Mouse (Mus musculus) granulocyte monocyte progenitor cell, adult 5-6 weeks (primary cell): ENCODE data around the gene 4430402I18Rik. TPM values are rescaled to one million over a fixed set of nuclear protein-coding genes. Genes with fewer than 3 reads are reported as not detected.
A peak's percentile ranks its signal among the peaks of the same experiment; 100 is the strongest.
"Not testable (repeated sequence)": the region's sequence is repeated elsewhere in the genome, so short reads cannot be mapped to it uniquely, and the experiment has no call there.

Experiments
- ATAC-seq: replicated peaks from 2 replicates; pipeline ENCODE4 v1.8.0; 2016; ENCODE audit warnings: mild to moderate bottlenecking, moderate TSS enrichment, inconsistent platforms; ENCODE audit not compliant: poor library complexity, severe bottlenecking
- total RNA-seq, 2 experiments: library from RNA; stranded (forward) in 1 of 2; stranded (reverse) in 1 of 2; fragments of 200-712, 200-1000 nt in 1 of 2; fragments of >200 nt in 1 of 2; fragmentation: Nextera tagmentation in 1 of 2; gene quantifications; 2 replicates each; pipeline ENCODE4 v1.2.3; 2014 to 2017

Gene 4430402I18Rik
- total RNA-seq (2014; fragmentation: Nextera tagmentation): not detected in 2 replicates
- 0.72 TPM in 1 of 2 replicates, not detected in the other for total RNA-seq (2017)

DNA sequence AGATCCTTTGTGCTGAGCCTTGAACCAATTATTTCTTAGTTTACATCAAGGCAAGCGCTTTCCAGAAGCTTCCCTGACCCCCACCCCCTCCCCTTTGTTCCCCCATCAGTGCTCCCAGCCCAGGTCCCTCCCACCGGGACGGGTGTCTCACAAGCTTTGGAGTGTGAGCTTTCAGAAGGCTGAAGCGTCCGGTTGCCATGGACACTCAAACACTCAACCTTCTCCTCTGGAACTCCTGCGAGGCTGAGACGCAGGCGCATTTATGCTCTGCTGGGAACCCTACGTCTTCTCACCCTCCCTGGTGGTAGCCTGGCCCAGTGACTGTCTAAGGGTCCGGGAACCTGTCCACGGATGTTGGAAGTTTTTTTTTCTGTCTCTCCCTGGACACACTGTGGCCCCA lies at the start of gene 4430402I18Rik:
4430402I18Rik (minus strand) TSS at position 149 of the 400 bp plus-strand sequence.
- ATAC-seq: no peak

DNA sequence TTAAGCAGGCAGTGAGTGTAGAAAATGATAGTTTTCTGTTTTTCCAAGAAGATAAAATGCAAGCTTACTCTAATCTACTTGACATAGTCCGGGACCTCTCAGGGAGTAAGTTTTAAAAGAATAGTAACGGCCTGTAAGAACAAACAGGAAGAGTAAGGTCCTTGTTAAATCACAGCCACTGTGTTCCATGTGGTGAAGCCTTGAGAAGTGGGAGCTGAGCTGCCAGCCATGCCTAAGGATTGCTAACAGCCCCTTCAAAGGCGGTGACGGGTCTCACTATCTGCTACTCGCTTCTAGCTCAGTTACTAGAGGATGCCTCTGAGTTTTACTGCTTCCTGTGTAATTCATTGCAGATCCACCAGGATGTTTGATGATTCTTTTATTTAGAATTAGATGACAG lies 49.2 kb upstream of the 4430402I18Rik start:
- no peak for ATAC-seq

DNA sequence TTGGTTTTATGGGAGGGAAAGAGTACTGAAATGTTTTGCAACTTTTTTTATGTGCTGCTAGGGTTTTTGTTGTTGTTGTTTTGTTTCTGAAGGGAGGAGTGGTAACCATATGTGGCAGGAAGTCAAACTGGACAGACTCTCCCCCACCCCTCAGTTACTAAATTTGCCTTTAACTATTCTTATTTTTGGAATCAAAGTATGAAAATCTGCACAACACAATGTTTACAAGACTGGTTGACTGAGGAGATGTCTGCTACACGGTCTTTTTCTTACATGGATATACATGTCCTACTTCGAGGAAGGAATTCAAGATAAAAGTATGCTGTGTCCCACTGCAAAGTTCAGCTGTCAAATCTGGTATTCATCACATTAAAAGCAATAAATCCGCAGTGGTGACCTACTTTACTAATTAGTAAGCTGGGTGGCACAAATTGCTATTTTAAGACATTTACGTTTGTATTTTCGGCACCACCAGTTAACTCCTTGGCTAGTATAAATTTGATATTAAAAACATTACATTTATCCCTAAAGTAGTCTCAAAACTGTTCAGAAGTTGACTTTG lies 48.7 kb upstream of the 4430402I18Rik start:
- ATAC-seq: no peak

- ATAC-seq: no peak
These were observed 48.0 kb upstream of the 4430402I18Rik start for GRCm38 (mm10) chr19:29015410-29016203.

DNA sequence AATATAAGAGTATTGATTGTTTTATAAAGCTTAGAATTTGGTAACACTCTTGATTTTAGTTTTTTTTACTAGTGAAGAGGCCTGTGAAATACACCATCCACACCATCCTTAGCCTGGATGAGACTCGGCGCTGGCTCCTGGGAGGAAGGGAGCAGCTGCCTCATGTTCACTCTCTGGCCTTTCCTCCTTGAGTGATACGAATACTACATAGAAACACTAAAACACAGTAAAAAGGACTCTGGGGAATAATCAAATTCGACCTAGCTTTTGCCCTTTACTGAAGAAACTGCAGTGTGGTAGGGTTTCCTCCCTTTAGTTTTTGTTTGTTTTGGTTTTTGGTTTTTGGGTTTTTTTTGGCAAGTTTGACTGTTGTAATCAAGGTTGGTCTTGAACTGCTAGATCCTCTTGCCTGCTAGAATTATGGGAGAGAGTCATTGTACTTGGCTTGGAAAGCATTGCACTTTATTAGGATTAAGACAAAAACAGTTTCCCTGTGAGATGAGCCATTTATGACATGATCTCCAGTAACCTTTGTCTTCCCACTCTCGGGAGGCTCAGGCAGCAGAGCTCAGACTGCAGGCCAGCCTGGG lies 47.0 kb upstream of the 4430402I18Rik start:
- no peak for ATAC-seq

DNA sequence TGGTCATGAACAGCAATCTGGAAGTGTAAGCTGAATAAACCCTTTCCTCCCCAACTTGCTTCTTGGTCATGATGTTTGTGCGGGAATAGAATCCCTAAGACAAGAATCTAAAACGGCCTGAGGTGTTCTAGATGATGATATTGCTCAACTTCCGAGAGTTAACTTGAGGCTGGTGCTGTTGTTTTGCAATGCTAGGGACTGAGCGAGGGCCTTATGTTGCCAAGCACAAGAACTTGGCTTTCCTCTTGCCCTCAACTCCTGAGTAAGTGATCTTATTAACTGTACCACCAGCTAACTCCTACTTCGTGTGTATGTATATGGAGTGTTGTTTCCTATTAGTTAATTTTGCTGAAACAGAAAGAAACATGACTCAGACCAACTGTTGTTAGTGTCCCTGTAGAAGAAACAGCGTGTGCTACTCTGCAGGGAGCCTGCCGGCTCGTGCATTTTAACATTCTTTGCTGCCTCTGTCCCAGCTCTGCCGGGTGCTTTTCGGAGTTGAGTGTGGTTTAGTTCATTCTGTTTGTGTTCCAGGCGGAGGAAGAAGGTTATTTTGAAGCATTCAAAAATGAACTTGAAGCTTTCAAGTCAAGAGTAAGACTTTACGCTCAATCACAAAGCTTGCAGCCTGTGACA lies 43.9 kb upstream of the 4430402I18Rik start:
- ATAC-seq: peak; percentile 62; the same call in 1 of the 2 replicates

DNA sequence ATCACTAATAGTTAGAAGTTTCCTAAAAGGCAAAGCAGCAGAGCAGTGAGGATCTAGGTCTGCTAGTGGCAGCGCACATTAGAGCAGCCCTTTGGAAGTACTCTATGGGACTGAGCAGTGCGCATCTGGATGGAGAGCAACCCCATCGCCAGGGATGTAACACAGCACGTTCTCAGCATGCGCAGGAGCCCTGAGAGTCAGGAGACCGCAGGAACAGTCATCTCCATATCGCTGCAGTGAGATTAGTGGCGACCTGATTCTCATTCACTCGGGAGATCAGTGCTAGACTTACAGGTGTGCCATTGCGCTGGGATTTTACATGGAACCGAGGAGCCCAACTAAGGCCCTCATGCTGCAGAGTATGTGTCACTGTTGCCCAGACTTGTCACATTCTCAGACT lies 41.4 kb upstream of the 4430402I18Rik start:
- no peak for ATAC-seq

- ATAC-seq: no peak
These were observed 40.6 kb upstream of the 4430402I18Rik start for GRCm38 (mm10) chr19:29008069-29008706.

DNA sequence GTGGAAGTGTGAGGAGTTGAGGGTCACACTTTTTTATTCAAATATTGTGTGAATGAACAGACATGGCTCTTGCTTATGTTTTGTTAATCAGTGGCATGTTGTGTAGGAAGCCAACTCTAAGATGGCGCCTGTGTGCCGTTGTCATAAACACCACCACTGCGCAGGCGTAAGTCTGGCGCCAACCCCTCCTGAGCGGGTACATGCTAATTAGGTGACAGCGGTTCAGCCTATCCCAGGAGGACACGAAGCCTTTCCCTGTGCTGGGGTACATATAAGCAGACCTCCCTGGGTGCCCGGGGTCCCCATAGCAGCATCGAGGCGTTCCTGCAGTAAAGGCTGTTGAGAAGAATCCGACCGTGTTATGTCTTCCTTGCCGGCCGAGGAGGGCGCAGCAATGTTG lies 32.7 kb upstream of the 4430402I18Rik start:
- not testable (repeated sequence) for ATAC-seq

- ATAC-seq: no peak
These were observed 30.5 kb upstream of the 4430402I18Rik start for GRCm38 (mm10) chr19:28997976-28998630.

- ATAC-seq: 0 out of 2 replicates have a peak, but pooled peaks have one; percentile 34
These were observed 27.8 kb upstream of the 4430402I18Rik start for GRCm38 (mm10) chr19:28995366-28995765.

DNA sequence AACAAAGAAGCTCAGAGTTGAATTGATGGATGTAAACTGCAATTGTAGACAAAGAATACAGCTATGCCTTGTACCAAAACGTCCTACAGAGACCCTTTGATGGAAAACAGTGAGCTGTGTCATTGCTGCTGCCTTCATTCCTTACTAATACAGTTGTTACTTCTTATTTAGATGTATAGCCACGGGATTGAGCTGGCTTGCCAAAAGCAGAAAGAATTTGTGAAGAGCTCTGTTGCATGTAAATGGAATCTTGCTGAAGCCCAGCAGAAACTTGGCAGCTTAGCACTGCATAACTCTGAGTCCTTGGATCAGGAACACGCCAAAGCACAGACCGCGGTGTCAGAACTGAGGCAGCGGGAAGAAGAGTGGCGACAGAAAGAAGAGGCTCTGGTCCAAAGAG lies 27.3 kb upstream of the 4430402I18Rik start:
- ATAC-seq: no peak

DNA sequence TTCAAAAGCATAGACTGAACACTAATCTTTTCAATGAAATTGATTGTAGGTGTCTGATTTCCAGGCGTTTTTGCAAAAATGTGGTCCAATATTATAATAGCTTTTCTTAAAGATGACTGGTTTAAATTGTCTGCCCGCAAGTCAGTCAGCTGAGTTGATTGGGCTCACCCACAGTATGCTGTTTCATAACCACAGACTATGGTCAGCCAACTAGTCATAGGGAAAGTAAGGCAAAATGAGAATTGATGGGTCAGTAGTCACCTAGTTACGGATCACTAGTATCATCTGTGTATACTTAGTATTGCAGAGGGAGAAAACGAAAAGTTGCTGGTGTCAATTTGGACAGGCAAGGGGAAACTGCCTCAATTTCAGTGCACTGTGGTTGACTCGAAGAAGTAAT lies 23.8 kb upstream of the 4430402I18Rik start:
- no peak for ATAC-seq

- ATAC-seq: peak; percentile 7
These were observed 23.1 kb upstream of the 4430402I18Rik start for GRCm38 (mm10) chr19:28990590-28991221.

- peak; percentile 96 for ATAC-seq
These were observed 22.6 kb upstream of the 4430402I18Rik start, which contains the start of gene Cdc37l1 for GRCm38 (mm10) chr19:28990194-28990589. Gene Cdc37l1, plus strand, starts transcription at chr19:28990352.

DNA sequence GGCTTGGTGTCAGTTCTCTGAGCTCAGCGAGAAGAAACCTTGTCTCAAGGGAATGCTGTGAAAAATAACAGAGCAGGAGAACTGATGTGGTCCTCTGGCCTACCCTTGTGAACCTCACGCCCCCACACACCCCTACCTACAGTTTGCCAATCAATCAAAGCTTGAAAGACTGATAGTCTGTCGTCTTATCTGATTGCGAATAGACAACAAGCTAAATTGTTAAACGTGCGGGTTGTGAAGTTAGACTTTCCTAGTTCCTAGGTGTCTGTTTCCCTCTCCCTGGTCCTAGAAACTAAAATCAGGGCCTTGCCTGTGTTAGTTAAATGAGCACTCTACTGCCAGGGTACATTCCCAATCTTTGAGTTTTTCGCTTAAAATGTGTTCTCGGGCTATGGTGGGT lies 21.9 kb upstream of the 4430402I18Rik start:
- ATAC-seq: no peak

DNA sequence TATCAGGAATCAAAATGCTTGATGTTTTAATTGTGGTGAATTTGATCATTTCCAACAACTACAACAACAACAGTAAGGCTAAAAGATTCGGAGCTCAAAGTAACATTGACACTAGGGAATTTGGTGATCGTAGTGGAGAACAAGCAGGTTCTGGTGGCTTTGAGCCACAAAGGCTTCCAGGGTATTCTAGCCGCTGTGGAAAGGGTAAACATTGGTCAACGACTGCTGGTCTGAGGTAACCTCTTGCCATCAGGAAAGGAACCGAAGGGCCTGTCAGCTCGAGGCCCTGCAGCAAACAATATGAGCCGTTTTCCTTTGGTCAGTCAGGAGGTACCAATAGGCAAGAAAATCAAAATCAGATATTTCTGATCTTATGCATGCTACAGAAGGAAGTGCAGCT lies 15.0 kb upstream of the 4430402I18Rik start:
- no peak for ATAC-seq

GRCm38 (mm10) chr19:28974862-28975611 lies 7.4 kb upstream of the 4430402I18Rik start:
- peak; percentile 95 for ATAC-seq

- ATAC-seq: no peak
These were observed 2.7 kb upstream of the 4430402I18Rik start for GRCm38 (mm10) chr19:28970251-28970650.
